Mouse (Mus musculus) thymus, adult 2 months (tissue): ENCODE results near the gene Lurap1.

Source experiments
- CTCF ChIP-seq: fragments of 200-500 bp; IDR thresholded peaks from 2 replicates; pipeline ENCODE4 v1.5.1; 2012; ENCODE audit warnings: mild to moderate bottlenecking, control low read depth, low read length, moderate library complexity, borderline replicate concordance; ENCODE audit not compliant: control insufficient read depth, poor library complexity, insufficient read depth; ENCODE audit errors: extremely low read depth
- POLR2A ChIP-seq: fragments of 200-500 bp; IDR thresholded peaks from 2 replicates; pipeline ENCODE4 v1.6.1; 2012; ENCODE audit warnings: mild to moderate bottlenecking, low read length, control low read depth, moderate library complexity; ENCODE audit not compliant: control insufficient read depth, poor library complexity, insufficient read depth; ENCODE audit errors: extremely low read depth

DNA sequence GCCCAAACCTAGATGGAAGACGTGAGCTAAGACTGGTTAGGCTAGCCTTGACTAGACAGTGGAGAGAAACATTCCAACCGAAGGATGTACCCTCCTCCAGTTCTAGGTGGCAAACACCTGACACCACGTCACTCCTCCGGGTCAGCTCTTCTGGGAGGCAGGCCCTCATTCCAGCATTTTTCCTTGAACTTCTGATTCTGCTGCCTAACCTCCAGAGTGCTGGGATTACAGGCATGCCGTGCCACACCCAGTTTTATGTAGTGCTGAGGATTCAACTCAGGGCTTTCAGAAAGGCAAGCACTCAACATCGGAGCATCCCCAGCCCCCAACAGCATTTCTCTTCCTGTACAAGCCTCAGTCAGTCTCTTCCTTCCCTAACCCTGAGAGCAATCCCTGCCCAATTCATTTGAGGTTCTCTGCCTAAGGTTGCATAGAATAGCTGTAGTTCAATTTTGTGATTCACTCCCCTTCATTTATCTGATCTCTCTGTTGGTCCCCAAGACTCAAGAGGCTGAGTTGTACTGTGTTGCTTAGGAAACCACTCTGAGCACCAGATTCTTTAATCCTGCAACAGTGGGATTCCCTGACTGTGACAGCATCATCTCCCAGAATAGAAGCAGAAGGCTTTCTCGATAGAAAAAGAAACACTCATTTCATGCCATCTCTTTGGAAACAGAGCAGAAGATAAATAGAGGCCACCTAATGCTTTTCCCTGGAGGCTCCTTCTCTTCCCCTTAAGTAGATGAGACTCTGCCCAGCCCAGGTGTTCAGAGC, 10.2 kb downstream of the Lurap1 start:
- TF ChIP-seq POLR2A (no peak), CTCF (no peak)
